Mouse (Mus musculus) intestine, embryonic 14.5 days (tissue): ENCODE measurements around the gene Hes1. TPM values are rescaled to one million over a fixed set of nuclear protein-coding genes. Genes with fewer than 3 reads are reported as not detected.

ENCODE experiments used
- ATAC-seq: fragments of 200-750 bp; cut with Nextera tagmentation; replicated peaks from 2 replicates; pipeline ENCODE4 v1.8.0; 2017; ENCODE audit warnings: low read depth, moderate number of reproducible peaks, moderate TSS enrichment, moderate library complexity; ENCODE audit not compliant: low FRiP score, low TSS enrichment
- DNase-seq: peaks from one replicate; pipeline ENCODE4 v3.0.0-alpha.2; 2018; ENCODE audit warnings: low spot score
- H3K27ac ChIP-seq: fragments of 300-500 bp; sonication (generic); 2 replicates; pipeline ENCODE4 v1.5.1; 2014; ENCODE audit warnings: low read depth, mild to moderate bottlenecking, control low read depth
- H3K27me3 ChIP-seq: fragments of 300-500 bp; sonication (generic); replicated peaks from 2 replicates; pipeline ENCODE4 v1.6.1; 2014; ENCODE audit warnings: low read length, control low read depth; ENCODE audit not compliant: control insufficient read depth, insufficient read depth
- H3K36me3 ChIP-seq: fragments of 300-500 bp; sonication (generic); 2 replicates; pipeline ENCODE4 v1.6.1; 2014; ENCODE audit warnings: low read length, control low read depth; ENCODE audit not compliant: control insufficient read depth, insufficient read depth
- H3K4me1 ChIP-seq: fragments of 300-500 bp; sonication (generic); replicated peaks from 2 replicates; pipeline ENCODE4 v1.6.1; 2014; ENCODE audit warnings: low read length, control low read depth, mixed read lengths; ENCODE audit not compliant: control insufficient read depth, insufficient read depth
- H3K4me2 ChIP-seq: fragments of 300-500 bp; sonication (generic); 2 replicates; pipeline ENCODE4 v1.6.1; 2014; ENCODE audit warnings: low read length
- H3K4me3 ChIP-seq: fragments of 300-500 bp; sonication (generic); 2 replicates; pipeline ENCODE4 v1.5.1; 2014; ENCODE audit warnings: low read depth, low read length, control low read depth, mixed read lengths
- H3K9ac ChIP-seq: fragments of 300-500 bp; sonication (generic); 2 replicates; pipeline ENCODE4 v1.6.1; 2014; ENCODE audit warnings: mild to moderate bottlenecking, low read length
- H3K9me3 ChIP-seq: fragments of 300-500 bp; sonication (generic); 2 replicates; pipeline ENCODE4 v1.6.1; 2016; ENCODE audit warnings: low read length, control low read depth; ENCODE audit not compliant: control insufficient read depth
- WGBS: fragments of 180-500 bp; shearing (Covaris S2); extraction: QIAGEN DNeasy Blood & Tissue Kit; methylation state at CpG from one replicate; pipeline ENCODE4 v1.1.7; 2014; 5-methylcytosine and 5-hydroxymethylcytosine counted together
- polyA plus RNA-seq: library from polyadenylated mRNA; unstranded; fragments of >200 nt; fragmentation: Nextera tagmentation; extraction: Ambion mirVana; gene quantifications from 2 replicates; pipeline ENCODE4 v1.2.1, GENCODE M21; 2014

Hes1 gene
- polyA plus RNA-seq, 1 experiment from 2014 or later = 67.2 TPM

GRCm38 (mm10) chr16:30042859-30043258 is 21.3 kb upstream of the Hes1 start:
- Histone ChIP-seq H3K36me3 (no peaks in the 10 kb centered on the region), H3K27me3 (no peaks in the 10 kb centered on the region), H3K9me3 (no peaks in the 10 kb centered on the region), H3K9ac (no peak overlapping the region), H3K4me2 (no peak overlapping the region), H3K27ac (no peak overlapping the region), H3K4me3 (no peak overlapping the region), H3K4me1 (peaks cover 11% of the 10 kb centered on the region; the same call in 1 of the 2 replicates)
- DNase-seq = no peak
- no peak for ATAC-seq
- WGBS = 71% methylated on average over 4 of the region's 4 CpGs

- WGBS = 38% methylated on average over 5 of the region's 5 CpGs
- Histone ChIP-seq H3K27ac (0 out of 2 replicates have a peak overlapping the region, but pooled peaks have one; percentile 24), H3K4me2 (no peak overlapping the region), H3K4me3 (no peak overlapping the region), H3K27me3 (no peaks in the 10 kb centered on the region), H3K9ac (no peak overlapping the region), H3K9me3 (no peaks in the 10 kb centered on the region), H3K36me3 (no peaks in the 10 kb centered on the region), H3K4me1 (0 out of 2 replicates have a peak, but pooled peaks cover 3% of the 10 kb centered on the region)
- no peak for DNase-seq
- ATAC-seq = peak; percentile 88
Measured at GRCm38 (mm10) chr16:30045615-30046014, 18.6 kb upstream of the Hes1 start.

DNA sequence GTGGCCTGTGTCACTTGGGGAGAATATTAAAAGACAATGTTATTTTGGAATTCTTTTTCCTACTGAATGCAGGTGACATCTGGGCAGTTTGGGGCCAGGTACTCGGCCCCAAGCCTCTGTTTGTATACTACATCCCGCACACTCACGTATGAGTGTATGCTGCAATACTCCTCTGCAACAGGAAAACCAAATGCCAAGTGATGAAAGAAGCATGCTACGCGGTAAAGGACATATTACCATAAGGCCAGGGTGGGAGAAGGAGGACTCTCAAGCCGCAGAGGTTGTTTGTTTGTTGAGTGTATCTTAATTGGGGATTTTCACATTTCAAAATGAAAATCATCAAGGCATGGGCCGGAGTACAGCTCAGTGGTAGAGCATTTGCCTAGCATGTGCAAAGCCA is 17.2 kb upstream of the Hes1 start:
- Histone ChIP-seq H3K36me3 (no peaks in the 10 kb centered on the region), H3K27me3 (no peaks in the 10 kb centered on the region), H3K4me2 (no peak overlapping the region), H3K27ac (0 out of 2 replicates have a peak overlapping the region, but pooled peaks have one; percentile 3), H3K9ac (no peak overlapping the region), H3K4me1 (peaks cover 3% of the 10 kb centered on the region; the same call in 1 of the 2 replicates), H3K9me3 (no peaks in the 10 kb centered on the region), H3K4me3 (no peak overlapping the region)
- ATAC-seq (no peak), DNase-seq (no peak)
- 81% methylated on average over 7 of the region's 7 CpGs for WGBS

DNA sequence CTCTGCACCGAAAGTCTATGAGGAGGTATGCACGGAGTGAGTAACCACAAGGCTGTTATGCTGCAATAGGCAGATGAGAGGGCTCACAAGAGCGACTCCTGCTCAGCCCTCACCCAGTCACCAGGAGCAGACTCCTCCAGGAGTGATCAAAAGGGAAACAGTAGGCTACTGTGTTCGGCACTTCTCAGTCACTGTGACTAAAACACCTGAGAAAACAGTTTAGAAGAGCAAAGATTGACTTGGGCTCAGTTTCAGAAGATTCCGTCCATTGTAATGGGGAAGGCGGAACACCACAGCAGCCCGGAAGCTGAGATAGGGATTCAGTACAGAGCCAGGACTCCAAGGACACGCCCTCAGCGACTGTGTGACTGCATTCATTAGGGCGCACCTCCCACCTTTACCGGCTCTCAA is 16.8 kb upstream of the Hes1 start:
- ATAC-seq = no peak

GRCm38 (mm10) chr16:30050767-30051490 is 13.3 kb upstream of the Hes1 start:
- WGBS = 52% methylated on average over 10 of the region's 10 CpGs
- H3K4me3 ChIP-seq = no peak overlapping the region
- ATAC-seq (no peak), DNase-seq (peak; percentile 53)
- H3K4me1 ChIP-seq = peaks cover 14% of the 10 kb centered on the region
- no peaks in the 10 kb centered on the region for H3K9me3 ChIP-seq
- no peak overlapping the region for H3K4me2 ChIP-seq
- no peak overlapping the region for H3K9ac ChIP-seq
- no peaks in the 10 kb centered on the region for H3K36me3 ChIP-seq
- H3K27me3 ChIP-seq = no peaks in the 10 kb centered on the region
- H3K27ac ChIP-seq = no peak overlapping the region

More for the DNA sequence above, 16.8 kb upstream of the Hes1 start:
- H3K36me3 ChIP-seq = no peaks in the 10 kb centered on the region
- H3K4me2 ChIP-seq = no peak overlapping the region
- no peak for DNase-seq
- no peak overlapping the region for H3K4me3 ChIP-seq
- H3K27me3 ChIP-seq = no peaks in the 10 kb centered on the region
- WGBS = 48% methylated on average over 11 of the region's 11 CpGs
- 0 out of 2 replicates have a peak overlapping the region, but pooled peaks have one; percentile 3 for H3K27ac ChIP-seq
- H3K9me3 ChIP-seq = no peaks in the 10 kb centered on the region
- H3K9ac ChIP-seq = no peak overlapping the region
- peaks cover 3% of the 10 kb centered on the region; the same call in 1 of the 2 replicates for H3K4me1 ChIP-seq

DNA sequence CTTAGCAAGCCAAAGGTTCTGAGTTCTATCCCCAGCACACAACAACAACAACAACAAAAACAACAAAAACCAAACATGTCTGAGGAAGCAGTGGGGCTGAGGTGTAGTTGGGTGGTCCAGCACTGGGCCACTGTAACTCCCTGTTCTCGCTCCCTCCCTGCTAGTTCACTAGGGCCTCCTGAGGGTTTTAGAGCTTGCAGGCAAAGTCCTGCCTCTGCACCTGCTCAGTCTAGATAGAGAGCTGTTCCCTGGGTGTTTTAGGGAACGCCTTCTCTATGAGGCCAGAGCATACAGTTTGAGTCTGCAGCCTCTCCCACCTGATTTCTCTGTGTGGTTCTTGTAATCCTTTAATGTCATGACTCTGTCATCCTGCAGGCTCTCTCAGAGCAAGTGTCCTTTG is 11.9 kb upstream of the Hes1 start:
- 0 out of 2 replicates have a peak, but pooled peaks have one; percentile 9 for ATAC-seq
- Histone ChIP-seq H3K9ac (no peak overlapping the region), H3K36me3 (no peaks in the 10 kb centered on the region), H3K4me2 (no peak overlapping the region), H3K27me3 (no peaks in the 10 kb centered on the region), H3K27ac (peak overlapping the region; percentile 69), H3K9me3 (no peaks in the 10 kb centered on the region), H3K4me1 (peaks cover 12% of the 10 kb centered on the region), H3K4me3 (no peak overlapping the region)
- no peak for DNase-seq
- 41% methylated on average over 2 of the region's 2 CpGs for WGBS

GRCm38 (mm10) chr16:30052839-30053511 is 11.2 kb upstream of the Hes1 start:
- 49% methylated on average over 16 of the region's 16 CpGs for WGBS
- Histone ChIP-seq H3K9ac (no peak overlapping the region), H3K4me2 (no peak overlapping the region), H3K36me3 (no peaks in the 10 kb centered on the region), H3K4me3 (no peak overlapping the region), H3K4me1 (peaks cover 12% of the 10 kb centered on the region), H3K27me3 (no peaks in the 10 kb centered on the region), H3K9me3 (no peaks in the 10 kb centered on the region), H3K27ac (peak overlapping the region; percentile 69)
- DNase-seq = no peak
- ATAC-seq = no peak

DNA sequence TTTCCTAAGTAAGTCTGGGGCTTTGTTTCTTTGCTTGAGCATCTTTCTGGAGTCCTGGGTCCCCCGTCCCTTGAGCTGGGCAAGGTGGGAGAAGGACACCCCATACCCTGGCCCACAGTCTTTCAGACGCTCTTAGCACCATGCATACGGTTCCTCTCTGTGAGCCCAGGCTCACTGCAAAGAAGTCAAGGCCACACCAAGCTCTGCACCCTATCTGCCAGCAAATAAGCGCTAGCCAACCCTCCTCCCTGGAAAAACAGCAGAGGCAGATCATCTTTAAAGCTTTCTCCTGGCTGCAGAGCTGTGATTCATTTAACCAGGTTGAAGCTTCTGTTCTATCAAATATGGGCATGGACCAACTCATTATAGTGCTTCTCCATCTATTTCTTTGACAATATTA is 9.6 kb upstream of the Hes1 start:
- Histone ChIP-seq H3K36me3 (no peaks in the 10 kb centered on the region), H3K4me3 (no peak overlapping the region), H3K4me2 (no peak overlapping the region), H3K9ac (no peak overlapping the region), H3K27me3 (no peaks in the 10 kb centered on the region), H3K27ac (no peak overlapping the region), H3K9me3 (no peaks in the 10 kb centered on the region), H3K4me1 (peaks cover 18% of the 10 kb centered on the region)
- 45% methylated on average over 4 of the region's 4 CpGs for WGBS
- DNase-seq (no peak), ATAC-seq (no peak)
